Mouse (Mus musculus) G1E (cell line): ENCODE results near the gene Wfikkn1. TPM values are rescaled to one million over a fixed set of nuclear protein-coding genes. Genes with fewer than 3 reads are reported as not detected.

Source experiments
- ATAC-seq: 2 replicates; pipeline ENCODE4 v1.8.0; 2016; ENCODE audit warnings: mild to moderate bottlenecking; ENCODE audit not compliant: insufficient number of reproducible peaks, poor library complexity, low FRiP score, severe bottlenecking; ENCODE audit errors: extremely low read depth
- DNase-seq: peaks from one replicate; pipeline ENCODE4 v3.0.0; 2012; ENCODE audit warnings: low spot score
- H3K27me3 ChIP-seq: 2 replicates; pipeline ENCODE4 v1.6.1; 2012; ENCODE audit warnings: mild to moderate bottlenecking, low read length, inconsistent platforms; ENCODE audit not compliant: insufficient read depth
- H3K36me3 ChIP-seq: replicated peaks from 2 replicates; pipeline ENCODE3; 2012; ENCODE audit warnings: mild to moderate bottlenecking, inconsistent platforms
- H3K4me1 ChIP-seq: 2 replicates; pipeline ENCODE4 v1.6.1; 2012; ENCODE audit warnings: low read depth, low read length, inconsistent platforms, mixed read lengths; ENCODE audit not compliant: insufficient read depth
- H3K4me3 ChIP-seq: 2 replicates; pipeline ENCODE4 v1.5.1; 2012; ENCODE audit warnings: low read depth, mild to moderate bottlenecking, inconsistent platforms, low read length, moderate library complexity, mixed read lengths
- H3K9me3 ChIP-seq: replicated peaks from 2 replicates; pipeline ENCODE4 v1.6.1; 2012; ENCODE audit warnings: inconsistent platforms
- CTCF ChIP-seq: IDR thresholded peaks from 2 replicates; pipeline ENCODE4 v1.5.1; 2012; ENCODE audit warnings: low read depth, low read length, inconsistent platforms, mixed read lengths
- GATA1 ChIP-seq: IDR thresholded peaks from 2 replicates; pipeline ENCODE4 v1.6.1; 2012; ENCODE audit warnings: borderline replicate concordance, low read length, inconsistent platforms, mixed read lengths
- GATA2 ChIP-seq: IDR thresholded peaks from 2 replicates; pipeline ENCODE4 v1.6.1; 2012; ENCODE audit warnings: low read depth, low read length, inconsistent platforms, borderline replicate concordance
- POLR2AphosphoS5 ChIP-seq: IDR thresholded peaks from 2 replicates; pipeline ENCODE4 v1.6.1; 2012; ENCODE audit warnings: low read depth, low read length, inconsistent platforms; ENCODE audit not compliant: insufficient replicate concordance
- TAL1 ChIP-seq: conservative IDR thresholded peaks from 2 replicates; pipeline ENCODE4 v1.6.1; 2012; ENCODE audit warnings: low read depth, low read length, inconsistent platforms, mixed read lengths
- polyA plus RNA-seq: library from polyadenylated mRNA; stranded (reverse); fragments of >175 nt; gene quantifications from 2 replicates; pipeline ENCODE4 v1.2.3, GENCODE M21; 2012
- total RNA-seq, 2 experiments: library from RNA; stranded (forward) in 1 of 2; stranded (reverse) in 1 of 2; fragments of 200-1000 nt in 1 of 2; fragments of >200 nt in 1 of 2; fragmentation: Nextera tagmentation in 1 of 2; gene quantifications; 2 replicates each; pipeline ENCODE4 v1.2.3; 2014 to 2017

The Wfikkn1 gene
- total and polyA plus RNA-seq, 3 experiments, result 0.55 to 1.4 (median 0.57) TPM

DNA sequence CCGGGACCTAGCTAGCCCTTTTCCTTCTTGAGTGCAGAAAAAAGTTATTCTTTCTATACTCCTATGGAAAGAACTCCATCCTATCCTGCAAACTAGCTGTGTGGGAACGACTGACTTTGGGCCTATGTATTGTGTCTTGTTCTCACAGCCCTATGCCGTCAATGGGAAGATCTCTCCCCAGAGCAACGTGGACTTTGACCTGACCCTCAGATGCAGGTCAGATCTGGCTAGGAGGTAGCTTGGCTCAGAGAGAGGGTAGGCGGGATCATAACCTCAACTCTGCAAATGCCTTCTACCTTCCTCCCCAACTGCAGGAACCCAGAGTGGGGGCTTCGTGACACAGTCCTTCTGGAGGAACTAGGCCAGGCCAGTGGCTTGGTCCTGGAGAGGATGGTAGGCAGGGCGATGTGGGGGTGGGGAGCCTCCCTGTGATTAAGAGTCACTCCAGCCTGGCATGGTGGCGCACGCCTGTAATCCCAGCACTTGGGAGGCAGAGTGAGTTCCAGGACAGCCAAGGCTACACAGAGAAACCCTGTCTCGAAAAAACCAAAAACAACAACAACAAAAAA lies 4.2 kb downstream of the Wfikkn1 start:
- TF ChIP-seq GATA1, result no peak
- TF ChIP-seq TAL1, result no peak
- no peak for TF ChIP-seq POLR2AphosphoS5
- TF ChIP-seq CTCF, result no peak
- no peak for TF ChIP-seq GATA2
- no peaks in the 10 kb centered on the region; the same call in 1 of the 2 replicates for H3K27me3 ChIP-seq
- peaks cover 36% of the 10 kb centered on the region for H3K4me1 ChIP-seq
- DNase-seq (no peak), ATAC-seq (no peak)
- peak overlapping the region; percentile 93; the same call in 1 of the 2 replicates for H3K4me3 ChIP-seq
- H3K9me3 ChIP-seq, result no peaks in the 10 kb centered on the region
- peaks cover 50% of the 10 kb centered on the region for H3K36me3 ChIP-seq

DNA sequence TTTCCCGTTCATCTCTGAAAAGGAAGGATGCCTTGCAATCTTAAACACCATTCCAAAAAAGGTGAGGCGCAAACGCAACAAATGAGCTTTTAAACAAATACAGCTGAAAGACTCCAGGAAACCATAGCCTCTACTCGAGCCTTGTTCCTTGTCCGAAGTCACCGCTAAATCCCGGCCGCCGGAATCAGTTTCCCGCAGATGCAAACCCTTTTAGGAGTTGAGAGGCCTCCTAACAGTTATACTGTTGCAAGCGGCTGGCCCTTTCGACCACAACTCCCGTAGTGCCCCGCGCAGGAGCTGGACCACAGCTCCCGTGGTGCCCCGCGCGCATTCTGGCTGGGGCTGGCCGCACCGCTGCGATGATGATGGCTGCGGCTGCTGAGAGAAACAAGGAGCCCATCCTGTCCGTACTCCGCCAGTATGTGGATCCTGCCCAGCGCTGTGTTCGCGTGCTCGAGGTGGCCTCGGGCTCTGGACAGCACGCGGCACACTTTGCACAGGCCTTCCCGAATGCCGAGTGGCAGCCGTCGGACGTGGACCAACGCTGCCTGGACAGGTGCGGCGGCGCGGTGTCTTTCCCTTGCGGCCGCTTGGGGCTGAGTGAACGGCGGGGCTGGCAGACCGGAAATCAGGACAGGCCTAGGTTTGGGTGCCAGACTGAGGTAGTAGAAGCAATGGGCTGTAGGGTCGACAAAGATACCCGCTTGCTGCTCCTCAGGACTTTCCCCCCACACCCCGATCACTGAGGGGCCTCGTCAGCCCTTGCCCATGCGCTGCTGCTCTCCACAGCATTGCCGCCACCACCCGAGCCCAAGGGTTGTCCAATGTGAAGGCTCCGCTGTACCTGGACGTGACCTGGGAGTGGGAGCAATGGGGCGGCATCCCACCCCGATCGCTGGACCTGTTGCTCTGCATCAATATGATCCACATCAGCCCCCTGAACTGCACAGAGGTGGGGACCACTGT lies 5.2 kb downstream of the Wfikkn1 start:
- DNase-seq, result peak; percentile 88
- H3K4me1 ChIP-seq, result peaks cover 36% of the 10 kb centered on the region

DNA sequence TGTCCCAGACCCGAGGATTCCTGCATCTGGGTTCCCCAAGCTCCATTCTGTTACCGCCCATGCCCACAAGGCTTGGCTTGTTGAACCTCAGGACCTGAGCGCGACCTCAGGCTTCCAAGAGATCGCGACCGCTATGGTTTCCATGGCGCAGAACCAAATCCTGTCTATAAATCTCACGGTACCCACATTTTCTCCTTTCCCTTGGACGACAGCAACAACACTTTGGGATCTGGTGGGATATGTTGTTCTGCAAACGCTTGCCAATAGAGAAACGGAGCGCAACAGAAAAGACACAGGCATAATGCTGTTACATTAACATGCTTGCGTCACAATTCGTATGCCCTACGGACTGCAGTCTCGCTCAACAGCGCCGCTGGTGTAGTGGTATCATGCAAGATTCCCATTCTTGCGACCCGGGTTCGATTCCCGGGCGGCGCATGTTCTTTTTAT lies 5.9 kb downstream of the Wfikkn1 start, which contains the start of gene Mettl26:
Mettl26 (plus strand) TSS at position 354 of the 450 bp plus-strand sequence.
- peaks cover 36% of the 10 kb centered on the region for H3K4me1 ChIP-seq
- H3K27me3 ChIP-seq, result no peaks in the 10 kb centered on the region; the same call in 1 of the 2 replicates
- DNase-seq, result peak; percentile 69
- H3K36me3 ChIP-seq, result peaks cover 33% of the 10 kb centered on the region
- peak within 1 kb of the TSS; percentile 93 for H3K4me3 ChIP-seq
- ATAC-seq, result peak; percentile 58; the same call in 1 of the 2 replicates
- TF ChIP-seq CTCF (no peak), TAL1 (no peak), GATA1 (no peak), GATA2 (no peak), POLR2AphosphoS5 (no peak)
- H3K9me3 ChIP-seq, result no peaks in the 10 kb centered on the region

More for the DNA sequence above, 5.2 kb downstream of the Wfikkn1 start:
- H3K36me3 ChIP-seq, result peaks cover 40% of the 10 kb centered on the region
- peak; percentile 51 for ATAC-seq
- H3K4me3 ChIP-seq, result peak overlapping the region; percentile 93
- H3K9me3 ChIP-seq, result no peaks in the 10 kb centered on the region
- H3K27me3 ChIP-seq, result no peaks in the 10 kb centered on the region; the same call in 1 of the 2 replicates
- TF ChIP-seq TAL1 (no peak), CTCF (no peak), GATA1 (no peak), POLR2AphosphoS5 (no peak), GATA2 (no peak)

DNA sequence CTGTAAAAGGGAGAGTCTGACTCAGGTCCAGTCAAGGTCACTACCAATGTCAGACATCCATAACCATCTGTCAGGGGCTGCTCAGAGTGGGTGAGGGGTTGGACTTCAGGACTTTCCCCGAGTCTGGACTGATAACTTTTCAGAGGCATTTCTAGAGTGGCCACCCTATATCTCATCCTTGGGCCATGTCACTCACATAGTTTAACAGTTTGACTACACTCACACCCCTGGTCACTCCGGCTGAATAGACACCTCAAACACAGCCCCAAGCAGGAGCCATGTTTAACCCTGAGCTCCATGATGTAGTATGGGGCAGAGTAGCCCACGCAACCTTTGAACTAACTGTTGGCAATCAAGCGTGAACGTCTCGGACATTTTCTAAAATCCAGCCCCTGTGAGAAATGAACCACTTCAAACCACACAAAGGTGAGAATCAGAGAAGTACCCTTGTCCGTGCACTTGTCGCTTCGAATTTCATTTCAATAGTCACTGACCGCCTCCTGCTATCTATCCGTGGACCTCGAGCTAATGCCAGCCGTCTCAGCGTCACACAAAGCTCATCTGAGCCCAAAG lies 6.4 kb downstream of the Wfikkn1 start:
- TF ChIP-seq POLR2AphosphoS5 (no peak), TAL1 (no peak), CTCF (no peak), GATA2 (no peak), GATA1 (no peak)
- H3K36me3 ChIP-seq, result peaks cover 28% of the 10 kb centered on the region
- DNase-seq, result no peak
- H3K27me3 ChIP-seq, result no peaks in the 10 kb centered on the region; the same call in 1 of the 2 replicates
- H3K4me1 ChIP-seq, result peaks cover 39% of the 10 kb centered on the region
- no peak for ATAC-seq
- peak overlapping the region; percentile 93 for H3K4me3 ChIP-seq
- H3K9me3 ChIP-seq, result no peaks in the 10 kb centered on the region

DNA sequence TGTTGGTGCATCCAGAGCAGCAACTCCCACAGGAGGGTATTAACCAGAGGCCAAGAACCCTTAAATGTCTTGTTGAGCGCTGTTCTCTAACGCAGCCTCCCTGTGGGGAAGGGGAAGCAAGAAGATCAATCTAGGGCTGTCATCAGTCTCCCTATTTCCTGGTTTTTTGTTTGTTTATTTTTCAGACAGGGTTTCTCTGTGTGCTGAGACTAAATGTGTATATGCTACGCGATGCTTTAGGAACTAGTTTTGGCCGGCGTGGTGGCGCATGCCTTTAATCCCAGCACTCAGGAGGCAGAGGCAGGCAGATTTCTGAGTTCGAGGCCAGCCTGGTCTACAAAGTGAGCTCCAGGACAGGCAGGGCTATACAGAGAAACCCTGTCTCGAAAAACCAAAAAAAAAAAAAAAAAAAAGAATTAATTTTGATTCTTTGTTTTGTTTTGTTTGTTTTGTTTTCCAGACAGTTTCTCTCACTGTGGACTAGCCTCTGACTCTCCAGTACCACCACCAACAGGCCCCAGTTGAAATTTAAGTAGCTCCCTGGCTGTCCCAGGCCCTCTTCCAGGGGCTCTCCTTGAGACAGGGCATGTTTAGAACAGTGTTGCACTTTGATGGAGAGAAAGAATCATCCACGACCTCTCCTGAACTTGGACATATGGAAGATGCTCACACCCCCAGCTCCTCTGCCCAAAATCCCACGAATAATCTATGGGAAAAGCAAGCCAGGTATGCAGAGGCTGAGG lies 7.1 kb downstream of the Wfikkn1 start:
- DNase-seq (no peak), ATAC-seq (no peak)
- Histone ChIP-seq H3K9me3 (no peaks in the 10 kb centered on the region), H3K27me3 (no peaks in the 10 kb centered on the region; the same call in 1 of the 2 replicates), H3K4me3 (peak overlapping the region; percentile 93; the same call in 1 of the 2 replicates), H3K4me1 (peaks cover 45% of the 10 kb centered on the region), H3K36me3 (peaks cover 21% of the 10 kb centered on the region)
- TF ChIP-seq GATA2 (no peak), TAL1 (no peak), GATA1 (no peak), POLR2AphosphoS5 (no peak)
